Mouse (Mus musculus): ENCODE results near the gene Casc3.

Gene Casc3

GRCm38 (mm10) chr11:98870791-98871190 lies 66.1 kb downstream of the Casc3 start:
- no peak for DNase-seq (ENCODE audit: low spot score in 2 of 2)

- DNase-seq (ENCODE audit: low spot score in 2 of 2), result no peak
Observed at GRCm38 (mm10) chr11:98871416-98871815, 66.7 kb downstream of the Casc3 start.

- no peak for DNase-seq (ENCODE audit: low spot score in 2 of 2)
Observed at GRCm38 (mm10) chr11:98872040-98872439, 67.3 kb downstream of the Casc3 start.

GRCm38 (mm10) chr11:98873900-98874299 lies 69.2 kb downstream of the Casc3 start:
- DNase-seq (ENCODE audit: low spot score in 2 of 2), result peak; percentile 18 to 43

GRCm38 (mm10) chr11:98877001-98877400 lies 72.3 kb downstream of the Casc3 start:
- DNase-seq (ENCODE audit: low spot score in 2 of 2), result no peak

All from spleen, postnatal 36 days (tissue).